Mouse (Mus musculus) myocyte (in vitro differentiated cells): Measurements from ENCODE around the gene Llgl1.
A peak's percentile ranks its signal among the peaks of the same experiment; 100 is the strongest.

Experiments
- MYOD1 ChIP-seq, 3 experiments: IDR thresholded peaks; one replicate each; pipeline ENCODE4 v1.6.1; 2011; ENCODE audit warnings: control low read depth in 2 of 3, low read depth in 2 of 3, mild to moderate bottlenecking in 2 of 3, moderate library complexity in 1 of 3; ENCODE audit not compliant: insufficient read length in 2 of 3, control insufficient read depth in 1 of 3
- MYOG ChIP-seq, 3 experiments: IDR thresholded peaks; one replicate each; pipeline ENCODE4 v1.6.1; 2011; ENCODE audit warnings: control low read depth in 2 of 3, low read depth in 2 of 3, mild to moderate bottlenecking in 2 of 3; ENCODE audit not compliant: insufficient read length in 2 of 3, control insufficient read depth in 1 of 3, insufficient read depth in 1 of 3
- POLR2A ChIP-seq: IDR thresholded peaks from one replicate; pipeline ENCODE4 v1.6.1; 2011; ENCODE audit warnings: low read depth, mild to moderate bottlenecking, control low read depth, moderate library complexity; ENCODE audit not compliant: insufficient read length
- POLR2AphosphoS2 ChIP-seq: IDR thresholded peaks from one replicate; pipeline ENCODE4 v1.6.1; 2011; ENCODE audit warnings: low read depth, control low read depth; ENCODE audit not compliant: insufficient read length
- USF1 ChIP-seq: IDR thresholded peaks from one replicate; pipeline ENCODE4 v1.6.1; 2011; ENCODE audit warnings: low read depth, mild to moderate bottlenecking, control low read depth, moderate library complexity

DNA sequence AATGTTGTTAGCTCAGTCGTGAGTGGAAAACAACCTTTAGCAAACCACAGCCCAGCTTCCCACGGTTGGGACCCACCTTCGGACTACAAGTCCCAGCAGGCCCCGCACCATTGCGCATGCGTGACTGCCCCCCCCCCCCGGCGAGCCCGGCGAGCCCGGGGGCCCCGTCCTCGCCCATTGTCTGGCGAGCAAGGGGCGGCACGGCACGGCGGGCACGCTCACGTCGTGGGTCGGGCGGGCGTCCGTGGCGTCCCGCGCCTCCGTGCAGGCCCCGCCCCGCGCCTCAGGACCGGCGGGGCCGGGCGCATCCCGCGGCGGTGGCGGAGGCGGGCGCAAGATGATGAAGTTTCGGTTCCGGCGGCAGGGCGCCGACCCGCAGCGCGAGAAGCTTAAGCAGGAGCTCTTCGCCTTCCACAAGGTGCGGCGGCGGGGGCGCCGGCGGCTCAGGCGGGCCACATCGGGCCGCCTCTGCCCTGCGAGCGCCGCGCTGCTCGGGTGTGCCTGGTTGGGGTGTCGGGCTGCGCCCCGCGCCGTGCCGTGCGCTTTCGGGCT lies at the start of gene Llgl1:
- peak; percentile 67 for TF ChIP-seq POLR2A
- TF ChIP-seq MYOG (IDR thresholded peaks at IDR 0.05; ENCODE audit: control insufficient read depth in 1 of 3, insufficient read depth in 1 of 3, insufficient read length in 2 of 3, low read depth in 2 of 3), result no peak
- no peak for TF ChIP-seq USF1
- TF ChIP-seq POLR2AphosphoS2, result peak; percentile 39
- TF ChIP-seq MYOD1 (IDR thresholded peaks at IDR 0.05; ENCODE audit: control insufficient read depth in 1 of 3, insufficient read length in 2 of 3, low read depth in 2 of 3), result no peak
